Mouse (Mus musculus) liver, embryonic 12.5 days (tissue): ENCODE measurements at regions not wholly inside any gene's neighbourhood (a gene's known extent, or its start where the extent isn't known, plus 50 kb on each side); places are given as distances from the start of the nearest gene placed in this dataset.
"Not testable (repeated sequence)": the region's sequence is repeated elsewhere in the genome, so short reads cannot be mapped to it uniquely, and the experiment has no call there.

Source experiments
- ATAC-seq: fragments of 200-750 bp; cut with Nextera tagmentation; 2 replicates; pipeline ENCODE4 v1.8.0; 2017; ENCODE audit warnings: moderate number of reproducible peaks, mild to moderate bottlenecking, moderate library complexity
- H3K27ac ChIP-seq: fragments of 300-500 bp; sonication (generic); 2 replicates; pipeline ENCODE4 v1.5.1; 2016; ENCODE audit warnings: mild to moderate bottlenecking
- H3K27me3 ChIP-seq: fragments of 300-500 bp; sonication (generic); replicated peaks from 2 replicates; pipeline ENCODE4 v1.6.1; 2016; ENCODE audit warnings: mild to moderate bottlenecking, moderate library complexity
- H3K36me3 ChIP-seq: fragments of 300-500 bp; sonication (generic); 2 replicates; pipeline ENCODE4 v1.6.1; 2016; ENCODE audit warnings: mild to moderate bottlenecking, moderate library complexity
- H3K4me1 ChIP-seq: fragments of 300-500 bp; sonication (generic); 2 replicates; pipeline ENCODE4 v1.6.1; 2016
- H3K4me2 ChIP-seq: fragments of 300-500 bp; sonication (generic); 2 replicates; pipeline ENCODE4 v1.6.1; 2016; ENCODE audit warnings: mild to moderate bottlenecking, moderate library complexity
- H3K4me3 ChIP-seq: fragments of 300-500 bp; sonication (generic); 2 replicates; pipeline ENCODE4 v1.5.1; 2016; ENCODE audit warnings: mild to moderate bottlenecking, moderate library complexity
- H3K9ac ChIP-seq: fragments of 300-500 bp; sonication (generic); 2 replicates; pipeline ENCODE4 v1.6.1; 2016; ENCODE audit warnings: mild to moderate bottlenecking, moderate library complexity
- H3K9me3 ChIP-seq: fragments of 300-500 bp; sonication (generic); replicated peaks from 2 replicates; pipeline ENCODE4 v1.6.1; 2016; ENCODE audit warnings: mild to moderate bottlenecking, moderate library complexity
- WGBS: fragments of 180-500 bp; shearing (Covaris S2); methylation state at CpG from one replicate; pipeline ENCODE4 v1.1.7; 2016; ENCODE audit not compliant: insufficient replicate concordance; 5-methylcytosine and 5-hydroxymethylcytosine counted together

GRCm38 (mm10) chr7:69167456-69167855 is 418.4 kb upstream of the Arrdc4 start:
- no peaks in the 10 kb centered on the region for H3K27me3 ChIP-seq
- H3K4me3 ChIP-seq = no peak overlapping the region
- H3K4me2 ChIP-seq = no peak overlapping the region
- H3K27ac ChIP-seq = no peak overlapping the region
- no peak for ATAC-seq
- 20% methylated on average over 2 of the region's 2 CpGs for WGBS
- H3K9ac ChIP-seq = no peak overlapping the region
- H3K36me3 ChIP-seq = no peaks in the 10 kb centered on the region
- H3K9me3 ChIP-seq = no peaks in the 10 kb centered on the region
- H3K4me1 ChIP-seq = no peaks in the 10 kb centered on the region

- ATAC-seq = no peak
- H3K27ac ChIP-seq = no peak overlapping the region
- no peaks in the 10 kb centered on the region for H3K36me3 ChIP-seq
- no peaks in the 10 kb centered on the region for H3K9me3 ChIP-seq
- H3K9ac ChIP-seq = no peak overlapping the region
- H3K4me1 ChIP-seq = no peaks in the 10 kb centered on the region
- no peak overlapping the region for H3K4me2 ChIP-seq
- H3K27me3 ChIP-seq = no peaks in the 10 kb centered on the region
- WGBS = 58% methylated on average over 4 of the region's 4 CpGs
- H3K4me3 ChIP-seq = no peak overlapping the region
These were observed 412.9 kb upstream of the Arrdc4 start for GRCm38 (mm10) chr7:69161916-69162315.

GRCm38 (mm10) chr7:69142351-69142750 is 393.3 kb upstream of the Arrdc4 start:
- no peak for ATAC-seq

GRCm38 (mm10) chr7:69133441-69133840 is 384.4 kb upstream of the Arrdc4 start:
- Histone ChIP-seq H3K4me2 (no peak overlapping the region), H3K9me3 (no peaks in the 10 kb centered on the region), H3K27ac (no peak overlapping the region), H3K27me3 (no peaks in the 10 kb centered on the region), H3K4me1 (no peaks in the 10 kb centered on the region), H3K4me3 (no peak overlapping the region), H3K9ac (no peak overlapping the region), H3K36me3 (no peaks in the 10 kb centered on the region)
- WGBS = 58% methylated on average over 2 of the region's 2 CpGs
- no peak for ATAC-seq

More at GRCm38 (mm10) chr7:69142351-69142750, 393.3 kb upstream of the Arrdc4 start:
- H3K27ac ChIP-seq = no peak overlapping the region
- no peaks in the 10 kb centered on the region for H3K9me3 ChIP-seq
- H3K4me3 ChIP-seq = no peak overlapping the region
- no peak overlapping the region for H3K4me2 ChIP-seq
- H3K27me3 ChIP-seq = no peaks in the 10 kb centered on the region
- H3K9ac ChIP-seq = no peak overlapping the region
- no peaks in the 10 kb centered on the region for H3K36me3 ChIP-seq
- 55% methylated on average over 3 of the region's 3 CpGs for WGBS
- H3K4me1 ChIP-seq = no peaks in the 10 kb centered on the region

- H3K9ac ChIP-seq, H3K4me3 ChIP-seq, H3K36me3 ChIP-seq, H3K9me3 ChIP-seq, ATAC-seq, H3K27ac ChIP-seq, H3K4me2 ChIP-seq, H3K4me1 ChIP-seq, H3K27me3 ChIP-seq: not testable (repeated sequence)
- WGBS = 71% methylated on average over 2 of the region's 4 CpGs
These were observed 352.7 kb upstream of the Arrdc4 start for GRCm38 (mm10) chr7:69101770-69102169.

DNA sequence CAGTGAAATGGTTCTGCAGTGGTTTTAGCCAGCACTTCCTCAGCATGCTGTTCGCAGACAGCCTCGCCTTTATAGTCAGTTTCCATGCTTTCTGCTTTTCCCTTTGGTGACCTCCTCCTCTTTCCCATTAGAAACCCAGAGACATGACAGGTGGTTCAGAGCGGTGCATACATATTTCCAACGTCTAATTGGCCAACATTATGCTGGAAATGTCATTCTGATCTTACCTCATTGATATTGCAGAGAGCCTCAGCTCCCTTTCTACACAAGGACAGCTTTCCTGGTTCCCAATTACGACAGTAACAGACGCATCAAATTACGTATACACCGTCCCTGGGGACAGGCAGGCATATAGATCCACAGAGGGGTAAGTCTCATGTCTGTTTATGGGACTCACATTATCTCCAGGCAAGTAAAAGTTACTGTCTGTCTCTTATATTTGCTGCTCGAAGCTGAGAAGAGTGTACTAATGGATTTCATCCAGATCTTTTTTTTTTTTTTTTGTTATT is 348.6 kb upstream of the Arrdc4 start:
- no peak overlapping the region for H3K4me2 ChIP-seq
- H3K27me3 ChIP-seq = no peaks in the 10 kb centered on the region
- H3K9me3 ChIP-seq = no peaks in the 10 kb centered on the region
- no peaks in the 10 kb centered on the region for H3K36me3 ChIP-seq
- H3K9ac ChIP-seq = no peak overlapping the region
- 47% methylated on average over 9 of the region's 9 CpGs for WGBS
- no peak overlapping the region for H3K4me3 ChIP-seq
- H3K27ac ChIP-seq = no peak overlapping the region
- H3K4me1 ChIP-seq = no peaks in the 10 kb centered on the region
- ATAC-seq = no peak

DNA sequence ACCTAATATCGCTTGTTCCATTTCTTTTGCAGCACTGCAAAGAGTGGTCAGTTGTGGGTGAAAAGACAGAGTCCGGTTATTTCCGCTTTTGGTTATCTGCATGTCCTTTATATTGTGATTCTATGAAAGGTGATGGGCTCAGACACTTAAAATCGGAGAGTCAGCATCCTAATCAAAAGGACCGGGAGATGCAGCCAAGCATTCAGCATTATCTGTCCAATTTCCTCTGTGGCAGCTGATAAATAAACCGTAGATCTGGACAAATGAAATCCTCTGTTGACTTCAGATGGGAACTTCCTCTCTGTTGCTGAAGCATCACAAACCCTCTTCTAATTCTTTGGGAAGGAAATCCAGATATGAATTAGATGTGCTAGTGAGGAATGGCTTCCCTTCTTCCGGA is 325.7 kb upstream of the Arrdc4 start:
- H3K9ac ChIP-seq = no peak overlapping the region
- 62% methylated on average over 7 of the region's 7 CpGs for WGBS
- no peaks in the 10 kb centered on the region for H3K27me3 ChIP-seq
- no peaks in the 10 kb centered on the region for H3K9me3 ChIP-seq
- H3K4me2 ChIP-seq = no peak overlapping the region
- H3K36me3 ChIP-seq = no peaks in the 10 kb centered on the region
- ATAC-seq = no peak
- H3K4me3 ChIP-seq = no peak overlapping the region
- no peaks in the 10 kb centered on the region for H3K4me1 ChIP-seq
- H3K27ac ChIP-seq = no peak overlapping the region

GRCm38 (mm10) chr7:69062994-69063393 is 314.0 kb upstream of the Arrdc4 start:
- no peak overlapping the region for H3K4me2 ChIP-seq
- 64% methylated on average over 5 of the region's 5 CpGs for WGBS
- no peak for ATAC-seq
- H3K4me3 ChIP-seq = no peak overlapping the region
- no peaks in the 10 kb centered on the region for H3K27me3 ChIP-seq
- H3K36me3 ChIP-seq = no peaks in the 10 kb centered on the region
- no peaks in the 10 kb centered on the region for H3K9me3 ChIP-seq
- H3K27ac ChIP-seq = no peak overlapping the region
- H3K4me1 ChIP-seq = no peaks in the 10 kb centered on the region
- H3K9ac ChIP-seq = no peak overlapping the region

- H3K9ac ChIP-seq = no peak overlapping the region
- no peak overlapping the region for H3K4me2 ChIP-seq
- no peaks in the 10 kb centered on the region for H3K27me3 ChIP-seq
- H3K4me1 ChIP-seq = no peaks in the 10 kb centered on the region
- H3K27ac ChIP-seq = no peak overlapping the region
- ATAC-seq = no peak
- H3K4me3 ChIP-seq = no peak overlapping the region
- no peaks in the 10 kb centered on the region for H3K36me3 ChIP-seq
- 78% methylated on average over 7 of the region's 7 CpGs for WGBS
- no peaks in the 10 kb centered on the region for H3K9me3 ChIP-seq
These were observed 313.5 kb upstream of the Arrdc4 start for GRCm38 (mm10) chr7:69062506-69062905.

DNA sequence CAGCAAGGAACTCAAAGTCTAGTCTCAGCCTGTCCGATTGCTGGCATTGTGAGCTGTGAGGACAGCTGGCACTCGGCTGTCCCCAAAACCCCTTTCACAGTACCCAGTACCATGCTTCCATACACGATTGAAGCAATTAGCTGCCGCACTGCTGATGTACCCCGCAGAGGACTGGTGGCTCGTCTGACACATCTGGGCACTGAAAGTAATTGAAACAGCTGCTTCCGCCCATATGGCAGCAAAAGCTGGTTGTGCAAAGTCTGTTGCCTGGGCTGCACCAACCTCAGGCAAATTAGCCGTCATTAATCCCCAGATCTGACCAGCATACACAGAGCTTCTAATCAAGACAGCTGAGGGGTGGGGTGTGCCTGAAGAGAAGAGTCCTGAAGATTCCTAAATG is 313.1 kb upstream of the Arrdc4 start:
- Histone ChIP-seq H3K27ac (no peak overlapping the region), H3K9ac (no peak overlapping the region), H3K4me3 (no peak overlapping the region), H3K4me2 (no peak overlapping the region), H3K4me1 (no peaks in the 10 kb centered on the region), H3K9me3 (no peaks in the 10 kb centered on the region), H3K27me3 (no peaks in the 10 kb centered on the region), H3K36me3 (no peaks in the 10 kb centered on the region)
- ATAC-seq = no peak
- WGBS = 62% methylated on average over 8 of the region's 8 CpGs

DNA sequence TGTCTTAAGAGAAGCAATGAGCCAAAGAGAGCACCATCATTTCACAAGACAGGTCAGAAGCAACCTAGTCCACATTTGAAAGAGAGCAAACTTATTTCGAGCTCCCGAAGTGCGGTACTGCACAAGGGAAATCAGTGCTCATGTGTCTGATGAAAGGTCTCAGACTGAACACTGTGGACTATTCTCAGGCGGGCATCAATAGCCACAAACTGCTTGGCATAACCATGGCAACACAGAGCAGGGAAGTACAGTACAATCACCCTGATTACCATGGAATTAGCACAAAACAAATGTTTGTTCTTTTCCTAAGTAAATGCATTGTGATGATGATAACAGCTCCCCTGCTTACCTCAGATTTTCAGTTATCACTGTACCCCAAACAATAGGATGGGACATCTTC is 312.2 kb upstream of the Arrdc4 start:
- no peaks in the 10 kb centered on the region for H3K9me3 ChIP-seq
- H3K36me3 ChIP-seq = no peaks in the 10 kb centered on the region
- H3K4me3 ChIP-seq = no peak overlapping the region
- H3K9ac ChIP-seq = no peak overlapping the region
- no peak overlapping the region for H3K27ac ChIP-seq
- no peak overlapping the region for H3K4me2 ChIP-seq
- WGBS = 84% methylated on average over 4 of the region's 4 CpGs
- ATAC-seq = no peak
- H3K4me1 ChIP-seq = no peaks in the 10 kb centered on the region
- no peaks in the 10 kb centered on the region for H3K27me3 ChIP-seq

- H3K9ac ChIP-seq = no peak overlapping the region
- WGBS = 56% methylated on average over 8 of the region's 8 CpGs
- H3K9me3 ChIP-seq = no peaks in the 10 kb centered on the region
- H3K36me3 ChIP-seq = no peaks in the 10 kb centered on the region
- no peak overlapping the region for H3K27ac ChIP-seq
- no peak overlapping the region for H3K4me2 ChIP-seq
- no peak overlapping the region for H3K4me3 ChIP-seq
- H3K27me3 ChIP-seq = no peaks in the 10 kb centered on the region
- H3K4me1 ChIP-seq = no peaks in the 10 kb centered on the region
- ATAC-seq = no peak
These were observed 267.5 kb upstream of the Arrdc4 start for GRCm38 (mm10) chr7:69016575-69016974.

DNA sequence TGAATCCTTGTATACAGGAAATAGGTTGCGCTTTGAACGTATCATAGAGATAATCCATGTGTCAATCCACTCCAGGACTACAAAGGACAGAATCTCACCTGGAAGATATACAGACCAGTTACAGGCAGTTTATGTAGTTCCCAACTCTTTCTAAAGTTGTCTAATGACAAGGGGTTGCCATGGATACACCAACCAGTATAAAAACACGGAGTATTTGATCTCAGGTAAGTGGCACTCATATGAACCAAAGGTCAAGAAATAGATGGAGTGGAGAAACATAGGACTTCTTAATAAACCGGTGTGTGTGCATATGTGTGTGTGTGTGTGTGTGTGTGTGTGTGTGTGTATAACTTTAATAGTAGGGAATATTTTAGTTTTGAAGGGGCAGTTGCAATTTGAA is 266.0 kb upstream of the Arrdc4 start:
- Histone ChIP-seq H3K9ac (no peak overlapping the region), H3K27ac (no peak overlapping the region), H3K36me3 (no peaks in the 10 kb centered on the region), H3K9me3 (no peaks in the 10 kb centered on the region), H3K4me3 (no peak overlapping the region), H3K27me3 (no peaks in the 10 kb centered on the region), H3K4me1 (no peaks in the 10 kb centered on the region), H3K4me2 (no peak overlapping the region)
- WGBS = 67% methylated on average over 4 of the region's 4 CpGs
- ATAC-seq = no peak
